Mouse (Mus musculus): Measurements from ENCODE around the gene Dimt1. TPM values are rescaled to one million over a fixed set of nuclear protein-coding genes. Genes with fewer than 3 reads are reported as not detected.
"Not testable (repeated sequence)": the region's sequence is repeated elsewhere in the genome, so short reads cannot be mapped to it uniquely, and the experiment has no call there.

Gene Dimt1
- total and polyA plus RNA-seq, 3 experiments: 35.2 to 49.1 TPM; not detected in 1

DNA sequence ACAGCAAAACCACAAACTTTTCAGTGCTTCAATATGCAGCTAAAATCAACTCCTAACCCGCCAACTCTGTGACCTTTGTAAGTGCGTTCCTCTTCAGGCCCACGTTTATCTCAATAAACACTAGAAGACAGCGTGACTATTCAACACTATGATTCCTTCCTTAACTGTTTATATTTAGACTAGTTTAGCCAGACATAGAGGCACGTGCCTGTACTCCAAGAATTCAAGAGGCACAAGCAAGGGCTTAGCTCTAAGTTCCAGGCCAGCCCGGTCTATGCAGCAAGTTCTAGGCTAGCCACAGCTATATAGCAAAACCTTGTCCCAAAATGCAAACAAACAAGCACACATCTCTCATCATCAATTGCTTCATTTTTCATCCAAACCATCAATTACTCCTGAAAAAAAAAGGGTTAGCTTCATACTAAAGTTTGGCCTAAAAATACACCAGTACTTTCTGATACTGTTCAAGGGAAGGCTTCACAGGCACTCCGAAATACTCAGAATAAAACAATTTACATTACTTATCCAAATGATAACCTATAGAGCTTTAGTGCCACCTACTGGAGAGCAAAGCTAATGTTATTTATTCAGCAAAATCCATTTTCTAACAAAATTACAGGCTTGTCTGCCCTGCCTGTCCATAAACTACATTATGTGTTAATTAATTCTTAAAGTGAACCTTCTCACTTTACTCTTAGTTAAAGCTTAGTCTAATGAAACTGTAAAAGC lies 28.4 kb upstream of the Dimt1 start:
- Histone ChIP-seq H3K4me3 (ENCODE audit: control insufficient read depth in 1 of 2, insufficient read depth in 1 of 2, low read depth in 2 of 2, low read length in 2 of 2) (no peak overlapping the region), H3K9me3 (replicated peaks; ENCODE audit: insufficient read depth, low read length) (no peaks in the 10 kb centered on the region), H3K9ac (ENCODE audit: control insufficient read depth, low read depth, low read length, poor library complexity, severe bottlenecking) (no peak overlapping the region), H3K4me1 (ENCODE audit: control insufficient read depth in 1 of 2, insufficient read depth in 2 of 2, low read length in 2 of 2) (peaks cover 1 to 3% of the 10 kb centered on the region in 2 experiments; a peak in 1 of 4 replicates), H3K36me3 (ENCODE audit: control insufficient read depth in 1 of 2, insufficient read depth in 2 of 2, low read length in 2 of 2) (peaks cover 7 to 18% of the 10 kb centered on the region in 2 experiments; a peak in 3 of 4 replicates), H3K79me2 (ENCODE audit: control insufficient read depth, insufficient read depth, low read length, poor library complexity) (peaks cover 2% of the 10 kb centered on the region; the same call in 1 of the 2 replicates), H3K27me3 (ENCODE audit: control insufficient read depth in 1 of 2, insufficient read depth in 2 of 2, low read length in 2 of 2) (no peaks in the 10 kb centered on the region), H3K27ac (ENCODE audit: control insufficient read depth, low read depth, low read length) (no peak overlapping the region)
- TF ChIP-seq ZC3H11A (IDR thresholded peaks at IDR 0.05; ENCODE audit: low read depth, low read length) (peak; percentile 46), MXI1 (IDR thresholded peaks at IDR 0.05; ENCODE audit: low read depth, low read length) (no peak), RAD21 (IDR thresholded peaks at IDR 0.05; ENCODE audit: low read depth, low read length) (peak; percentile 70), KAT2A (conservative IDR thresholded peaks at IDR 0.05; ENCODE audit: low read depth, low read length) (no peak), CTCF (IDR thresholded peaks at IDR 0.05 in 2 of 3, conservative IDR thresholded peaks at IDR 0.05 in 1 of 3; ENCODE audit: control insufficient read depth in 1 of 3, insufficient read depth in 1 of 3, low read depth in 2 of 3, low read length in 3 of 3, poor library complexity in 1 of 3, severe bottlenecking in 1 of 3) (peak; percentile 34 to 70 (median 39); a peak in 5 of 6 replicates), MAX (IDR thresholded peaks at IDR 0.05; ENCODE audit: low read length) (no peak), SMC3 (IDR thresholded peaks at IDR 0.05; ENCODE audit: low read depth, low read length) (peak; percentile 56)
- DNase-seq (ENCODE audit: low read depth, low spot score): peak; percentile 63

- H3K27me3 ChIP-seq (ENCODE audit: control insufficient read depth in 1 of 2, insufficient read depth in 2 of 2, low read length in 2 of 2); H3K27ac ChIP-seq (ENCODE audit: control insufficient read depth, low read depth, low read length); H3K4me1 ChIP-seq (ENCODE audit: control insufficient read depth in 1 of 2, insufficient read depth in 2 of 2, low read length in 2 of 2); H3K9ac ChIP-seq (ENCODE audit: control insufficient read depth, low read depth, low read length, poor library complexity, severe bottlenecking); DNase-seq (ENCODE audit: low read depth, low spot score); H3K36me3 ChIP-seq (ENCODE audit: control insufficient read depth in 1 of 2, insufficient read depth in 2 of 2, low read length in 2 of 2); H3K9me3 ChIP-seq (replicated peaks; ENCODE audit: insufficient read depth, low read length); H3K4me3 ChIP-seq (ENCODE audit: control insufficient read depth in 1 of 2, insufficient read depth in 1 of 2, low read depth in 2 of 2, low read length in 2 of 2): not testable (repeated sequence)
- peaks cover 22% of the 10 kb centered on the region for H3K79me2 ChIP-seq (ENCODE audit: control insufficient read depth, insufficient read depth, low read length, poor library complexity)
Measured at GRCm38 (mm10) chr13:106925921-106926320, 21.0 kb upstream of the Dimt1 start.

DNA sequence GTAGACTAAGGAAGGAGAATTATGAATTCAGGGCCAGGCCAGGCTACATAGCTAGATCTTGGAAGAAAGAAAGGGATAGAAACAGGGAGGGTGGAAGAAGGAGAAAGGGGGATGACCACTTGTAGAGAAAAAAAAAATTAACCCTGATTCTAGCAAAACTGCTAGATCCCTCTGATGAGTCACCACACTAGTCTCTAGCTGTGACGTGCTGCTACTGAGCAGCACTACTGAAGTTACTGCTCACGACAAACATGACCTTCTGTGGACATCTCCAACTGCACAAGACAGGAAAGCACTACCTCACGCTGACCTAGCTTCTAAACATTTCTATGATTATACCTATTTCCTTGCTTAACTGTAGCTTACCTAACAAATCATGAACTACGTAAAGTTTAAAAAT lies 18.6 kb upstream of the Dimt1 start:
- no peaks in the 10 kb centered on the region for H3K9me3 ChIP-seq (replicated peaks; ENCODE audit: insufficient read depth, low read length)
- no peak overlapping the region for H3K4me3 ChIP-seq (ENCODE audit: control insufficient read depth in 1 of 2, insufficient read depth in 1 of 2, low read depth in 2 of 2, low read length in 2 of 2)
- peaks cover 3 to 6% of the 10 kb centered on the region in 2 experiments; a peak in 2 of 4 replicates for H3K36me3 ChIP-seq (ENCODE audit: control insufficient read depth in 1 of 2, insufficient read depth in 2 of 2, low read length in 2 of 2)
- peaks cover 36% of the 10 kb centered on the region for H3K79me2 ChIP-seq (ENCODE audit: control insufficient read depth, insufficient read depth, low read length, poor library complexity)
- H3K4me1 ChIP-seq (ENCODE audit: control insufficient read depth in 1 of 2, insufficient read depth in 2 of 2, low read length in 2 of 2): no peaks in the 10 kb centered on the region
- DNase-seq (ENCODE audit: low read depth, low spot score): no peak
- no peak overlapping the region for H3K9ac ChIP-seq (ENCODE audit: control insufficient read depth, low read depth, low read length, poor library complexity, severe bottlenecking)
- no peak for TF ChIP-seq EP300 (IDR thresholded peaks at IDR 0.05; ENCODE audit: low read depth in 1 of 2, low read length in 2 of 2)
- TF ChIP-seq RCOR1 (IDR thresholded peaks at IDR 0.05; ENCODE audit: low read depth, low read length): no peak
- no peak for TF ChIP-seq ELF1 (IDR thresholded peaks at IDR 0.05; ENCODE audit: low read depth, low read length)
- TF ChIP-seq E2F4 (IDR thresholded peaks at IDR 0.05; ENCODE audit: borderline replicate concordance, low read depth, low read length): no peak
- no peak for TF ChIP-seq ETS1 (IDR thresholded peaks at IDR 0.05; ENCODE audit: low read depth, low read length)
- TF ChIP-seq USF2 (IDR thresholded peaks at IDR 0.05; ENCODE audit: borderline replicate concordance in 1 of 2, insufficient read depth in 1 of 2, low read depth in 1 of 2, low read length in 2 of 2): no peak
- TF ChIP-seq UBTF (IDR thresholded peaks at IDR 0.05; ENCODE audit: borderline replicate concordance, insufficient read depth, low read depth, low read length): no peak
- TF ChIP-seq MYB (IDR thresholded peaks at IDR 0.05; ENCODE audit: low read depth, low read length): no peak
- no peak for TF ChIP-seq BHLHE40 (IDR thresholded peaks at IDR 0.05; ENCODE audit: borderline replicate concordance, low read depth, low read length)
- TF ChIP-seq NRF1 (IDR thresholded peaks at IDR 0.05; ENCODE audit: insufficient read depth, low read depth, low read length, poor library complexity, severe bottlenecking): no peak
- H3K27ac ChIP-seq (ENCODE audit: control insufficient read depth, low read depth, low read length): no peak overlapping the region
- no peaks in the 10 kb centered on the region for H3K27me3 ChIP-seq (ENCODE audit: control insufficient read depth in 1 of 2, insufficient read depth in 2 of 2, low read length in 2 of 2)
